Mouse (Mus musculus) cerebellum, adult 2 months (tissue): ENCODE results near the gene Smim4.

Experiments used
- CTCF ChIP-seq: fragments of 200-500 bp; IDR thresholded peaks from 2 replicates; pipeline ENCODE4 v1.5.1; 2011; ENCODE audit warnings: low read depth, mild to moderate bottlenecking, control low read depth, low read length, moderate library complexity, borderline replicate concordance; ENCODE audit not compliant: insufficient read depth
- POLR2A ChIP-seq: fragments of 200-500 bp; IDR thresholded peaks from 2 replicates; pipeline ENCODE4 v1.6.1; 2011; ENCODE audit warnings: low read length, control low read depth, borderline replicate concordance; ENCODE audit not compliant: insufficient read depth

DNA sequence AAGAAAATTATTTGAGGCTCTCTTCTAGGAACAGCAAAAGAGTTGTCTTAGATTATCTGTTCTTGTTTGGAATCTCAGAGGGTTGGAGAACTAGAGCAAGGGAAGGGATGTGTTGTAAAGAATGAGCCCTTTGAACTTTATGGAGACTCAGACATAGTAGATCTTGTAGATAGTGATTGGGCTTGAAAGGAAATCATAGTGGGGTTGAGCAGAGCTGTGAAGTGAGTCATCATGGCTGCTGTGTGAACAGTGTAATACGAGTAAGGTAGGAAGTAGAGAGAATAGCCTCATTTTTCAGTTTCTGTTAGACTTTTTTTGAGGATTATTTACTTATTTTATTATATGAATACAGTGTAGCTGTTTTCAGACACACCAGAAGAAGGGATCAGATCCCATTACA lies 38.8 kb downstream of the Smim4 start:
- TF ChIP-seq CTCF: no peak
- no peak for TF ChIP-seq POLR2A
